Mouse (Mus musculus): ENCODE results near the gene Mgat4b.
"Not testable (repeated sequence)": the region's sequence is repeated elsewhere in the genome, so short reads cannot be mapped to it uniquely, and the experiment has no call there.

Mgat4b gene

GRCm38 (mm10) chr11:50210505-50211151 lies at the start of gene Mgat4b, which contains the start of gene Sqstm1:
Gene Mgat4b (plus strand): TSS chr11:50210890.
Gene Sqstm1 (minus strand): TSS chr11:50210827.
- DNase-seq (ENCODE audit: low spot score) = peak; percentile 86

DNA sequence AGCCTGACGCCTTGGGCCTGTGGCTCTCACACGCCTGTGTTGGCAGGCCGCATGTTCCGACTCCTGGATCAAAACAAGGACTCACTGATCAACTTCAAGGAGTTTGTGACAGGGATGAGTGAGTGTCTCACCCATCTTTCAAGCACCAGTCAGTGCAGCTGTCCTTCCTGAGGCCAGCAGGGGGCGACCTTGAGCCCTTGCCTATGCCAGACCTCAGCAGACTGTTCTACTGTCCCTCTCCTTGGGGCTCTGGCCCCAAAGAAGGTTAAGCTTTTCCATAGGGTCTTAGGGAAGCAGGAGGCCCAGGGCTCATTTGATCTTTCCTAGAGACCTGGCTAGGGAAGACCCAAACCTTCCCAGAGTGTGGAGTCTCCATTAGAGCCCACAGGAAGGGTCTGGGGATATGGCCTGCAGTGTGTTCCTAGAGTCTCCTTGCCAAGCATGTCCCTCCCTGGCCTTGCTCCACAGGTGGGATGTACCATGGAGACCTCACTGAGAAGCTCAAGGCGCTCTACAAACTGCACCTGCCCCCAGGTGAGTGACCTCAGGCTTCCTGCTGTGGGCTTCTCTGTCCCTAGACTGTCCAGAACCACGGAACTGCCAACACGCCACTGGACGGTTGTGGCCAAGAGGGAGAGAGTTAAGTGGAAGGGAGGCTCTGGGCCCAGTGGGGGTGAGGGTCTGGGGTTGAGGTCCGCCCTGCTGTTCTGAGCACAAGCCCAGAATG lies 48.9 kb upstream of the Mgat4b start:
- peak; percentile 82 for DNase-seq (ENCODE audit: low spot score)

DNA sequence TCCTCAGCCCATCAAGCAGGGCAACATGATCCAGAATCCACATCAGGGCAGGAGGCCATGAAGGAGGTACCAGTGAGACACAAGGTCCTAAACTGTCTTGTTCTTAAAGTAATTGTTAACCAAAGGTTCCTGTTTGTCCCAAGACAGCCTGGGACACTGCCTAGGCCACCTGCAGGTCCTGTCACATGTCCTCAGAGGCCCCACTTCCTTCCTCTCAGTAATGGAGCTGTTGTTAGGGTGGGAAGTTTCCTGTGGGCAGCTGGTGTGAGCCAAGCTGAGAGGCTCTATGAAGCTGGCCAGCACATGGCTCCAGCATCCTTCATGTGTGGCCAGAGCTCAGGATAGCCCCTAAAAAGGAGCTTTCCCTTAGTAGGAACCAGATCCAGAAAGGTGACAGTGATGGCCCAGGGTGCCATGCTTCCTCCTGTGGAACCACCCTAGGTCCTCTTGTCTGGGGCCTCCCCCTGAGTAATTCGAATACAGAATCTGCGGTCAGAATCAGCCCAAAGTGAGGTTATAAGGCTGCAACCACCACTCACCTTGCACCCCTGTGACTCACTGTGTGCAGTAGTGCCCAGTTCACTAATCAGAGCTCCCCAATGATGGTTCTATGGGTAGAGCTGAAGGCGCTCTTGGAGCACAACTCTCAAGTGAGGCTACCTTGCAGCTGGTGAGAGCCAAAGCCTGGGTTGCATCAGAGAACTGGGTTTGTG lies 48.2 kb upstream of the Mgat4b start:
- DNase-seq (ENCODE audit: low spot score) = no peak

DNA sequence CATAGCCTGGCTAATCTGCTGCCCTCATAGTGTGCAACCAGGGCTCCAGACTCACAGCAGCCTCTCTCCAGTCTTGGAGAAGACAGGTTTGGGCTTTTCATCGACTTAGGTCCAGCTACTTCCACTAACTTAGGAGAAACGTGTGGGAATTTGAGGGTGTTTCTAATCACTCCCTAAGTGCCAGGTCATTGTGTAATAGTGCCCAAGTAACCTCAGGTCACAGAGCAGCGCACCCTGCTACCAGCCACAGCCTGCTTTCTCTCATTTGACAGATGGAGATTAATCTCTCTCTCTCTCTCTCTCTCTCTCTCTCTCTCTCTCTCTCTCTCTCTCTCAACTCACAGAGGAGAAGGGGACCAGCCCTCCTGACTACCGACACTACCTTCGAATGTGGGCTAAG lies 42.3 kb upstream of the Mgat4b start:
- DNase-seq (ENCODE audit: low spot score) = no peak

DNA sequence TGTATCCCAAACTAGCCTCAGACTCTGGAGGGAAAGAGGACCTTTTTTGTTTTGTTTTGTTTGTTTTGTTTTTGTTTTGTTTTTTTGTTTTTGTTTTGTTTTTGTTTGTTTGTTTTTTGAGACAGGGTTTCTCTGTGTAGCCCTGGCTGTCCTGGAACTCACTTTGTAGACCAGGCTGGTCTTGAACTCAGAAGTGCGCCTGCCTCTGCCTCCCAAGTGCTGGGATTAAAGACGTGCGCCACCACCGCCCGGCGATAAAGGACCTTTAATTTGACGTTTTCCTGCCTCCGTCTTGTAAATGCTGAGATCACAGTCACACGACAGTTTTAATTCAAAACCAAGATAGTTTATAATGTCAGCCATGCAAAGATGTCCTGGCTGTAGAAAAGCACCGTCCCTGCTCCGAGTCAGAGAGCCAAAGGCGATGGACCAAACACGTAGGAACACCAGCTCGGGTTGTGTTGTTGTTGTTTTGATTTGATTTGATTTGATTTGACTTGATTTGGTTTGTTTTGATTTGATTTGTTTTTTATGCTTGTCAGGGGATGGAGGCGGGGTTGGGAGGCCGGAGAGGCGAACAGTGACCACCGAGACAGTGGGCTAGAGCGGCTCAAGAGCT lies 36.5 kb upstream of the Mgat4b start, which contains the start of gene Mrnip:
Gene Mrnip (plus strand): TSS at position 334 of the 619 bp plus-strand sequence.
- DNase-seq (ENCODE audit: low spot score) = not testable (repeated sequence)

GRCm38 (mm10) chr11:50174730-50175187 lies 35.9 kb upstream of the Mgat4b start:
- peak; percentile 100 for DNase-seq (ENCODE audit: low spot score)

GRCm38 (mm10) chr11:50176351-50176750 lies 34.3 kb upstream of the Mgat4b start:
- no peak for DNase-seq (ENCODE audit: low spot score)

GRCm38 (mm10) chr11:50177111-50177510 lies 33.6 kb upstream of the Mgat4b start:
- DNase-seq (ENCODE audit: low spot score) = no peak

GRCm38 (mm10) chr11:50178532-50179488 lies 31.9 kb upstream of the Mgat4b start:
- DNase-seq (ENCODE audit: low spot score) = no peak

- no peak for DNase-seq (ENCODE audit: low spot score)
Measured at GRCm38 (mm10) chr11:50180478-50181231, 30.0 kb upstream of the Mgat4b start.

DNA sequence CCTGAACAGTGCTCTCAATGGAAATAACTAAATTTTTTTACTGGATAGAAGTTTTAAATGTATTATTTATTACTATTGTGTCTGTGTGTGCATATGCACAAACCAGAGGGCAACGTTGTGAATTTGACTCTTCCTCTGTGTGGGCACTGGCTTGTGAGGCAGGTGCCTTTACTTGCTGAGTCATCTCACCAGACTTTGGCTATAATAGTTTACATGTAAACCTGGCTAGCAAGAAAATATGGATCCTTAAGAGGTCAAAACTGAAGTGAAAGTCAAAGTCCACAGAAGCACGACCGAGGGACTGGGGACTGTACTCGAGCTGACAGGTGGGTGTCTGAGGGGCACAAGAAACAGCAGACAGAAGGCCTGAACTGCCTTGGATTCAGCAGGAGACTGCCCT lies 28.0 kb upstream of the Mgat4b start:
- no peak for DNase-seq (ENCODE audit: low spot score)

DNA sequence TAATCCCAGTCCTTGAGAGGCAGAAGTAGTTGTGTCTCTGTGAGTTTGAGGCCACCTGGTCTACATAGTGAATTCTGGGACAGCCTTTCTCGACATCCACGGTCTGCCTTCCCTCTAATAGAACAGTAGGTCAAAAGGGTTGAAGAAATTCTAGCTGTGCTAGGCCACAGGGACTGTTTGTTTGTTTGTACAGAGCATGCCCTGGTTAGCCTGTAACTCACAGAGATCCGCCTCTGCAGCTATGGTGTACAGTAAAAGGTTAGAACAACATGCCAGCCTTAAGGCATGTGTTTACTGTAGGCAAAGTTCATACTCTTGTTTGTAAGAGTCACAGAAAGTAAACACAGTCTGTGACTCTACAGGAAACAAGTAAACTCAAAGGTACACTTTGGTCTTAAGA lies 25.9 kb upstream of the Mgat4b start:
- DNase-seq (ENCODE audit: low spot score) = no peak

DNA sequence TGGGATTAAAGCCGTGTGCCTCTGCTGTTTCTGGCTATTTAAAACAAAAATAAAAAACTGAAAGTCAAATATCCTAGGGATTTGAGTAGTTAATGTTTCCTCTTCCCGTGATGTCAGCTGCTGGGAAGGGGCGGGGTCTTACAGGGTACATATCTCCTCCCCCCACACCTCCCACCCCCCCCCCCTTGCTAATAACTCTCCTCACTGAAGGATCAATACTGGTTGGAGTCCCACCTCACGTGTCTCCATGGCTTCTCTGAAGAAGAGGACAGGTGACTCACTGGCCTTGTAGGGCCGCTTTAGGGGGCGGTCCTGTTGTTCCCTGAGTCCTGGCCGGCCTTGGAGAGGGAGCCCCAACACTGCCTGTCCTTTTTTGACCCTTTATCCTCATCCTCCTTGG lies 22.0 kb upstream of the Mgat4b start:
- DNase-seq (ENCODE audit: low spot score) = no peak

DNA sequence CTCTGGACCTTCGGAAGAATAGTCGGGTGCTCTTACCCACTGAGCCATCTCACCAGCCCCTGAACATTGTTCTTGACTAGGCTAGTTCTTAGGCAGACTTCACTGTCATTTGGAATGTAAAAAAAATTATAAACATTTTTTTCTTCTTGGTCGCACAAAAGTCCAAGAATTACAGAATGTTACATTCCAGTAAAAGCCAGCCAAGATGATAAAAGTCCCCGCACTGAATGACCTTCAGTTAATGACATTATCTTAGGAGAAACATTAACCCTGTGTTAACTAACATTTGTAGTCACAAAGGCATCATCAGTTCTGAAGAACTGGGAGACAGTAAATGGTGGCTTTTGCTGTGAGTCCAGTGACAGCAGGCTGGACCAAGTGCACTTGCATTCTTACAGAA lies 20.3 kb upstream of the Mgat4b start:
- no peak for DNase-seq (ENCODE audit: low spot score)

GRCm38 (mm10) chr11:50192278-50192677 lies 18.4 kb upstream of the Mgat4b start:
- DNase-seq (ENCODE audit: low spot score) = no peak

- no peak for DNase-seq (ENCODE audit: low spot score)
Measured at GRCm38 (mm10) chr11:50194070-50194469, 16.6 kb upstream of the Mgat4b start.

DNA sequence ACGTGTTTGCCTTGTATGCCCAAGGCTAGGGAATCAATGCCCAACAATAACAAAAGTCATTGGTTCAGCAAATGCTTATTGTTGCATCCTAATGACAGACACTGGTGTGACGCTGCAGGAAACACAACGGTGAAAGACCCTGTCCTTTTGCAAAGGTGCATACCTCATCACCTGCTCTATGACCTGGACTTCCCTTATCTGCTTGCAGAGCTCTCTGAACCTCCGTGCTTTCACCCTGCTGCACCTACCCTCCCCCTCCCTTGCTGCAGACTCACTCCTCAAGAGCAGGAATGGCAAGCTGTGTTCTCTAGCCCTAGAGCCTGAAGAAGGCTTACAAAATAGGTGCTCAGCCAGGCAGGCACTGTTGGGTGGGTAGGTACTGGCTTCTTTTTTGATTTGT lies 15.9 kb upstream of the Mgat4b start:
- no peak for DNase-seq (ENCODE audit: low spot score)

DNA sequence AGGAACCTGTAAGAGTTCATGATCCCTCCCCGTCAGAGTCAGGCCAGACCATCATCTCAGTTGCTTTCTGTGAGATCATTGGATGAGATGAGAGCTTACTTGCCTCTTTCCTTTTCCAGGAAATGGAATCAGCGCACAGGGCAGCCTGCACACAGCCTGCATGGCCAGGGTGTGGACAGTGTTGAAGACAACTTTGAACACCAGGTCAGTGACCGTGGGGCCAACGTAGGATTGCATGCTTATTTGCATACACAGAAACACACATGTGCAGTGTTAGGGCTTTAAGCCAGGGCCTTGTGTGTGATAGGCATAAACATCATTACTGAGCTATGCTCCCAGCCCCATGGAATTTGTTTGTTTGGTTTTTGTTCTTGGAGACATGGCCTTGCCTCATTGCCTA lies 13.2 kb upstream of the Mgat4b start:
- DNase-seq (ENCODE audit: low spot score) = no peak

- no peak for DNase-seq (ENCODE audit: low spot score)
Measured at GRCm38 (mm10) chr11:50198219-50198846, 12.4 kb upstream of the Mgat4b start.

DNA sequence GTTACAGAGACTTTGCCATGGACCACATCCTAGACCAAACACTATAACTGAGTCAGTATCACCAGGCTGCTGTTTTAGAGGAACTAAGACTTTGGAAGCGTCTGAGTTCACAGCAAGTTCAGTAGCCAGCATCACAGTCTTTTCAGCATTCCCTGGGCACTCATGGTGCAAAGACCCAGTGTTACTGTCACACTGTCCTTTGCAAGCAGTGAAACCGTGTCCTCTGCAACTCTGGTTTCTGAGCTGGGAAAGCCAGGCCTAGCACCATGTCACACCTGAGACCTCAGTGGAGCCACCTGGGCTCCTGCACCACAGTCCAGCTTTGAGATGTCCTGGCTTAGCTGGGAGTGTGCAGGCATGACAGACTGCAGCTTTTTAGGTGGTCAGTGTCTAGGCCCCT lies 11.8 kb upstream of the Mgat4b start:
- no peak for DNase-seq (ENCODE audit: low spot score)

Data from retina, embryonic 14.5 days (tissue).